Mouse (Mus musculus) myocyte (in vitro differentiated cells): ENCODE data around the gene Mycbp.

ENCODE experiments used
- CEBPB ChIP-seq: IDR thresholded peaks from 2 replicates; pipeline ENCODE4 v1.6.1; 2011; ENCODE audit warnings: mild to moderate bottlenecking, moderate library complexity; ENCODE audit not compliant: poor library complexity, insufficient read depth, severe bottlenecking
- MAX ChIP-seq: IDR thresholded peaks from one replicate; pipeline ENCODE4 v1.6.1; 2011; ENCODE audit warnings: low read depth, mild to moderate bottlenecking, control low read depth
- POLR2A ChIP-seq: IDR thresholded peaks from one replicate; pipeline ENCODE4 v1.6.1; 2011; ENCODE audit warnings: low read depth, mild to moderate bottlenecking, control low read depth, moderate library complexity; ENCODE audit not compliant: insufficient read length
- POLR2AphosphoS2 ChIP-seq: IDR thresholded peaks from one replicate; pipeline ENCODE4 v1.6.1; 2011; ENCODE audit warnings: low read depth, control low read depth; ENCODE audit not compliant: insufficient read length
- TCF12 ChIP-seq: IDR thresholded peaks from one replicate; pipeline ENCODE4 v1.6.1; 2011; ENCODE audit warnings: mild to moderate bottlenecking, control low read depth; ENCODE audit not compliant: poor library complexity, insufficient read depth, severe bottlenecking
- USF1 ChIP-seq: IDR thresholded peaks from one replicate; pipeline ENCODE4 v1.6.1; 2011; ENCODE audit warnings: low read depth, mild to moderate bottlenecking, control low read depth, moderate library complexity

GRCm38 (mm10) chr4:123936059-123936458 is 31.4 kb downstream of the Mycbp start:
- no peak for TF ChIP-seq USF1
- TF ChIP-seq MAX, result no peak
- no peak for TF ChIP-seq CEBPB
- TF ChIP-seq POLR2A, result no peak
- no peak for TF ChIP-seq TCF12
- no peak for TF ChIP-seq POLR2AphosphoS2
